Mouse (Mus musculus): Measurements from ENCODE around the gene Kdelr3. TPM values are rescaled to one million over a fixed set of nuclear protein-coding genes. Genes with fewer than 3 reads are reported as not detected.

Kdelr3 gene
- polyA plus RNA-seq, 1 experiment from 2014 or later, result 74.5 TPM

DNA sequence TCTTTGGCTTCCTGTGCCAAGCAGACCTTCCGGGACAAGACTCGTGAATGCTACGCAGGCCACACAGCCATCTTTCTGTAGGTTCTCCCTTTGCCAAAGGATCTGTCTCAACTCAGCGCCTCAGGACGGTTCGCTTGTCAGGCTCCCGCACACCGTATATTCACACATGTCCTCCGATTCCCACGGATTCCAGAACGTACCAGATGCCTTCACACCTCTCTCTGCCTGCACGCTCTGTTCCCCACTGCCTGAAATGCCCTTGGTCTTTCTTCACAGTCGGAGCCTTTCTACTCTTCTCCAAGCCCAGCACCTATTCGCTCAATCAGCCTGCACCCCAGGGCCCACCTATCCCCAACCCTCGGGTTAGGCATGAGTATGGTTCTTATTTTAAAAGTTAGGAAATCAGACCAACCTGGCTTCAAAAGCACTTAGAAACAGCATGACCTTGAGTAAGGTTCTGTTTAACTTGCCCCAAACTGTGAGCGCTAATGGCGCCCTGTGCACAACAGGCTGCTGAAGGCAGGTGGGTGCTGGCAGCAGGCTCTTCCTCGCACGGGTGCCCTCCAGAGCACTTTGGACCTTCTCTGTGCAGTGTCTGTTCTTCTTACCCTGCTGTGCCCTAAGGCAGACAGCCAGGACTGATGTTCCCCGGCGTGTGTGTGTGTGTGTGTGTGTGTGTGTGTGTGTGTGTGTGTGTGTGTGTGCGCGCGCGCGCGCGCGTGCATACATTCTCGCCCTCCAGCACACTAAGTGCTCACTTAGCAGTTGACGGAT is 9.0 kb upstream of the Kdelr3 start:
- Histone ChIP-seq H3K4me1 (ENCODE audit: control insufficient read depth, insufficient read depth, low read length) (peaks cover 18% of the 10 kb centered on the region), H3K9me3 (ENCODE audit: control insufficient read depth, low read length) (no peaks in the 10 kb centered on the region), H3K27ac (ENCODE audit: low read length) (no peak overlapping the region), H3K4me2 (ENCODE audit: low read depth, low read length) (no peak overlapping the region), H3K9ac (ENCODE audit: low read depth, low read length) (no peak overlapping the region), H3K36me3 (ENCODE audit: control insufficient read depth, insufficient read depth, low read length) (no peaks in the 10 kb centered on the region), H3K27me3 (replicated peaks; ENCODE audit: control insufficient read depth, insufficient read depth, low read length) (peaks cover 70% of the 10 kb centered on the region), H3K4me3 (ENCODE audit: low read length) (no peak overlapping the region)
- 41% methylated on average over 31 of the region's 31 CpGs for WGBS
- no peak for ATAC-seq

DNA sequence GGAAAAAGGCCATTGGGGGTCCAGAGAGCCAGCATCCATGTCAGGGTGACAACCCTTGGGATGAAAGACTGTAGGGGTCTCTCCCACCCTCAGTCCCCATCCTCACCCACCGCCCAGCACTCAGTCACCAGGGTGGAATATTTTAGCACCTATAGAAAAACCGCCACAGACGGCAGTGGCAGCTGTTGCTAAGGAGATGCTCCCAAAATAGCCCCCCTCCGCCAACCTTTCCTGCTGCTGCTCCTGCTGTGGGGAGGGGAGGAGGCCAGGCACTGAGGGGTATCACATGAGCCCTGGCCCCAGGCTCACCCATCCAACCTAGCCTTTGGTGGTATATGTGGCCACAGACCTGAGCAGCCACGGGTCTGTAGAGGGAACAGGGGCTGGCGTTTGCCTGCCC is 6.2 kb upstream of the Kdelr3 start:
- Histone ChIP-seq H3K27ac (ENCODE audit: low read length) (no peak overlapping the region), H3K4me2 (ENCODE audit: low read depth, low read length) (no peak overlapping the region), H3K9ac (ENCODE audit: low read depth, low read length) (no peak overlapping the region), H3K36me3 (ENCODE audit: control insufficient read depth, insufficient read depth, low read length) (no peaks in the 10 kb centered on the region), H3K27me3 (replicated peaks; ENCODE audit: control insufficient read depth, insufficient read depth, low read length) (peaks cover 59% of the 10 kb centered on the region), H3K4me3 (ENCODE audit: low read length) (no peak overlapping the region), H3K9me3 (ENCODE audit: control insufficient read depth, low read length) (no peaks in the 10 kb centered on the region), H3K4me1 (ENCODE audit: control insufficient read depth, insufficient read depth, low read length) (peaks cover 17% of the 10 kb centered on the region)
- 33% methylated on average over 6 of the region's 6 CpGs for WGBS
- ATAC-seq, result no peak

DNA sequence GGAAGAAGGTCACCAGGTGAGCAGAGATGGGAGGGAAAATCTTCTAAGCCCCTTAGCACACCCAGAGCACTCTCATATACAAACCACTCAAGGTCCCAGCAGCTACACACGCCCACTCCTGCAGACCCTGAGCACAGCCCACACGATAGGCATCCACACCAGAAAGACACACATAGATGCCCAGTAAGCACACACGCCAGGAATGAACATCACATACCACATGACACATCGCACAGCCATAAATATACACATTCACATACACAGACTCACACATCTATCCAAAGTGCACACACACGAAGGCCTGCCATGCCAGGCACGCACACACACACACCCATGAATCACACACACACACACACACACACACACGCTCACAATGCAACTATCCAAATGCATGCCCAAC is 5.8 kb upstream of the Kdelr3 start:
- no peak overlapping the region for H3K9ac ChIP-seq (ENCODE audit: low read depth, low read length)
- 77% methylated on average over 7 of the region's 7 CpGs for WGBS

DNA sequence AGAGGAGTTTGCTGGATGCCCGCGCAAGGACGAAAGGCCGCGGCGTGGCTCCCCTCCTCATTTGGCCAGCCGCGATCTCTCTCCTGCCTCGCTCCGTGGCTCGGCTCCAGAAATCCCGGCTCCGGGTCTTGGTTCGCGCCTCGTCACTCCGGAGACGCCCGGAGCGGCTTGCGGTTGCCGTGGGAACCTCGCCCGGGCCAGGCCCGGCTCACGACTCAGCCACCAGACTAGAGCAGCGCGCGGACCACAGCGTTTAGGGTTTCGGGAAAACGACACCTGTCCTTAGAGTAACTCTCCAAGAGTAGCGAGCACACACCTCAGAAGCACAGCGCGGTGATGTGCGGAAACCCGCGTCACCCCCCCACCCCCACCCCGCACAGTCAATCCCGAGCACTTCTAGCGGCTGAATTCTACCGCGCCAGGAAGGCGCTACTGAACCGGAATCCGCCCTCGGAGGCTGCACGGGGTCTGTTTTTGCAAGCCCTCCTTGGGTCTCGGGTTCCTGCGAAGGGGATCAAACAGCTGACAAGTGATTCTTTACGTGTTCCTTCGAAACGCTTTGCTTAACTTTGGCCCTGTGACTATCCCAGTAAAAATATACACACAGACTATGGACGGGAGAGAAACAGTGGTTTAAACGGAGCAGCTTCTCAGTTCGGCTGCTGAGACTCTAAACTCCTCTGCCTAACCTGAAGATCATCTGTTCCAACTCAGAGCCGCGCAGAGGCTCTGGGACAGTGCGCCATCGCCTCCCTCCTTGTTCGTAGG is 4.5 kb upstream of the Kdelr3 start:
- H3K27ac ChIP-seq (ENCODE audit: low read length), result no peak overlapping the region
- peaks cover 54% of the 10 kb centered on the region for H3K27me3 ChIP-seq (replicated peaks; ENCODE audit: control insufficient read depth, insufficient read depth, low read length)
- peak overlapping the region; percentile 79 for H3K4me2 ChIP-seq (ENCODE audit: low read depth, low read length)
- peak overlapping the region; percentile 38 for H3K9ac ChIP-seq (ENCODE audit: low read depth, low read length)
- peaks cover 10% of the 10 kb centered on the region for H3K4me1 ChIP-seq (ENCODE audit: control insufficient read depth, insufficient read depth, low read length)
- no peaks in the 10 kb centered on the region for H3K36me3 ChIP-seq (ENCODE audit: control insufficient read depth, insufficient read depth, low read length)
- no peaks in the 10 kb centered on the region for H3K9me3 ChIP-seq (ENCODE audit: control insufficient read depth, low read length)
- H3K4me3 ChIP-seq (ENCODE audit: low read length), result peak overlapping the region; percentile 50
- peak; percentile 66 for ATAC-seq
- 4% methylated on average over 61 of the region's 61 CpGs for WGBS

More for the DNA sequence above, 5.8 kb upstream of the Kdelr3 start:
- Histone ChIP-seq H3K4me1 (ENCODE audit: control insufficient read depth, insufficient read depth, low read length) (peaks cover 12% of the 10 kb centered on the region), H3K9me3 (ENCODE audit: control insufficient read depth, low read length) (no peaks in the 10 kb centered on the region), H3K4me2 (ENCODE audit: low read depth, low read length) (no peak overlapping the region), H3K27ac (ENCODE audit: low read length) (no peak overlapping the region), H3K36me3 (ENCODE audit: control insufficient read depth, insufficient read depth, low read length) (no peaks in the 10 kb centered on the region), H3K4me3 (ENCODE audit: low read length) (no peak overlapping the region), H3K27me3 (replicated peaks; ENCODE audit: control insufficient read depth, insufficient read depth, low read length) (peaks cover 56% of the 10 kb centered on the region)
- no peak for ATAC-seq

DNA sequence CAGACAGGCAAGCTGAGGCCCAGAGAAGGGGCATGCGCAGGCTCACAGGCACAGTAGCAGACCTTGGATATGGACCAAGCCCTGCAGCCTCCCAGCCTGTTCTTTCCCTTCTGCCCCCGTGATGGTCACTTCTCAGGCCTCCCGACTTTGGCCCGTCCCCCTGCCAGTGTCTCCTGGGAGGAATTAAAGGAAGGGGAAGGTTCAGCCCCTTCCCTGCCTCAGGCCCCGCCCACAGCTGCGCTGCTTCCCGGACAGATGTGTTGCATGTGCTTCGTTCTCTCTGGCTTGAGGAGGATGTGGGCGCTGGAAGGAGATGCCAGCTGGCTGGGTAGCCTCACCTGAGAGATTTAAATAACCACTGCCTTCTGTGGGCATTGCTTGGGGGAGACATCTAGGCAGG is 2.3 kb upstream of the Kdelr3 start:
- Histone ChIP-seq H3K9me3 (ENCODE audit: control insufficient read depth, low read length) (no peaks in the 10 kb centered on the region), H3K27me3 (replicated peaks; ENCODE audit: control insufficient read depth, insufficient read depth, low read length) (peaks cover 45% of the 10 kb centered on the region), H3K4me1 (ENCODE audit: control insufficient read depth, insufficient read depth, low read length) (peaks cover 29% of the 10 kb centered on the region), H3K36me3 (ENCODE audit: control insufficient read depth, insufficient read depth, low read length) (no peaks in the 10 kb centered on the region), H3K9ac (ENCODE audit: low read depth, low read length) (no peak overlapping the region), H3K4me2 (ENCODE audit: low read depth, low read length) (no peak overlapping the region), H3K4me3 (ENCODE audit: low read length) (no peak overlapping the region), H3K27ac (ENCODE audit: low read length) (no peak overlapping the region)
- no peak for ATAC-seq
- WGBS, result 11% methylated on average over 9 of the region's 9 CpGs

DNA sequence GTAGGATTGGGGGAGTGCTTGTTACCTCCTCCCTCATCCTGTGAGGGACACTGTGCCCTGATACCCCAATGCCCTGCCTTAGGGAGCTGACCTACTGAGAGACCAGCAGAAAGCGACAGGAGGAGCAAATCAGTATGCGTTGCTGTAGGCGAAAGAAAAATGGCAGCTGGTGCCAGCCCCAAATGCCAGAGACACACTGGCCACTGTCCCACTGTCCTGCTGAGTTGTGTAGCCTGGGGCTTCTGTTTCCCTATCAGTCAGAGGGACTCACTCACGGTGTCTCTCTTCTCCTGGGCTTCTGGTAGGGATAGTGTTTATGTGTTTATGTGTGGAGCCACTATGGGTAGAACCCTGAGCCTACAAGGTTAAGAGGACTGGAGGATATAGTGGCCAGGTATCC is 1.5 kb downstream of the Kdelr3 start:
- peaks cover 25% of the 10 kb centered on the region for H3K27me3 ChIP-seq (replicated peaks; ENCODE audit: control insufficient read depth, insufficient read depth, low read length)
- no peaks in the 10 kb centered on the region for H3K9me3 ChIP-seq (ENCODE audit: control insufficient read depth, low read length)
- H3K4me2 ChIP-seq (ENCODE audit: low read depth, low read length), result peak overlapping the region; percentile 90
- H3K27ac ChIP-seq (ENCODE audit: low read length), result no peak overlapping the region
- H3K36me3 ChIP-seq (ENCODE audit: control insufficient read depth, insufficient read depth, low read length), result no peaks in the 10 kb centered on the region
- peak overlapping the region; percentile 72 for H3K4me3 ChIP-seq (ENCODE audit: low read length)
- 84% methylated on average over 4 of the region's 4 CpGs for WGBS
- H3K9ac ChIP-seq (ENCODE audit: low read depth, low read length), result no peak overlapping the region
- no peak for ATAC-seq
- H3K4me1 ChIP-seq (ENCODE audit: control insufficient read depth, insufficient read depth, low read length), result peaks cover 30% of the 10 kb centered on the region

DNA sequence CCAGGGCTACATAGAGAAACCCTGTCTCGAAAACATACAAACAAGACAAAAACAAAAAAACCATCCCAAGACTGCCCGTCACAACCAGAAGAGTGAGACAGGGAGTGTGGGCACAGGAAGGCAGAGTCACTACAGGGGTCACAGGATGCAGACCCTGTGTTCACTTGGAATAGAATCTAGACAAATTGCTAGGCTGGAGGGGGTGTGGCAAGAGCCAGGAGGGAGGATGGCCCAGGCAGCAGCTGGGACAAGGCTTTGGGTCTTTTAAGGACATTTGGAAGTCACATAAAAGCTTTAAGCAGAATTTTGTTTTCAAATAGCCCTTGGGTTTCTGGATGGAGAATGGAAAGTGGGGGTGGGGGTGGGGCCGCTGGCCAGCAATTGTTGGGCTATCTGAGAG is 2.4 kb downstream of the Kdelr3 start:
- Histone ChIP-seq H3K4me2 (ENCODE audit: low read depth, low read length) (no peak overlapping the region), H3K27ac (ENCODE audit: low read length) (no peak overlapping the region), H3K4me1 (ENCODE audit: control insufficient read depth, insufficient read depth, low read length) (peaks cover 30% of the 10 kb centered on the region), H3K9ac (ENCODE audit: low read depth, low read length) (no peak overlapping the region), H3K9me3 (ENCODE audit: control insufficient read depth, low read length) (no peaks in the 10 kb centered on the region), H3K27me3 (replicated peaks; ENCODE audit: control insufficient read depth, insufficient read depth, low read length) (peaks cover 23% of the 10 kb centered on the region), H3K36me3 (ENCODE audit: control insufficient read depth, insufficient read depth, low read length) (no peaks in the 10 kb centered on the region), H3K4me3 (ENCODE audit: low read length) (no peak overlapping the region)
- 77% methylated on average over 3 of the region's 3 CpGs for WGBS
- no peak for ATAC-seq

DNA sequence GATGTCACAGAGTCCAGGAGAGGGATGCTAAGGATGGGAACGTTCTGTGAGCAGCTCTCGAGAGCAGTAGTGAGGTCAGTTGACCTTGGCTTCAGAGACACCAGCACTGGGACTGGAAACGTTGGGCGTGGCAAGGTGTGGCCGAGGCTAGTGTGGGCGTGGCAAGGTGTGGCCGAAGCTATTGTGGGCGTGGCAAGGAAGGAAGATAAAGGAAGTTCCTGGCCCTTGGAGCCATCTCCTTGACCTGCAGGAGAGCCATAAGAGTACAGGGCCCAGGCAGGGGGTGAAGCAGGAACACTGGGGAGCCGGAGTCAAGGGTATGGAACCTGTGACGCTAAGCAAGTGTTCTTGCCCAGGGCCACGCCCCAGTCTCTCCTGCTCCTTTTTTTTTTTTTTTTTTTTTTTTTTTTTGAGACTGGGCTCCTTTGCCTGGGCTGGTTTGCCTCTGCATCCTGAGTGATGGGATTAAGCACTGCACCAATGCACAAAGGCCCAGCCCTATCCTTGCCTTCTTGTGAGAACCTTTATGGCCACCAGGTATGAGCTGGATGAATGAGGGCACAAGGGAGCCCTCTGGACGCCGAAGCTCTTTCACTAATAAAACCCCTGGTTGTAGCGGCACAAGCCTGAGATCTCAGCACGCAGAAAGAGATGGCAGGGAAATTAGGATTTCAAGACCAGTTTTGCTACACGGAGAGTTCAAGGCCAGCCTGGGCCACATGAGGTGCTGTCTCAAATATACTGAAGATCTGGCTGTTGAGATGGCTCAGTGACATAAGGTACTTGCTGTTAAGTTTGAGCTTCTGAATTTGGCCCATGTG is 3.4 kb downstream of the Kdelr3 start:
- H3K4me2 ChIP-seq (ENCODE audit: low read depth, low read length), result no peak overlapping the region
- no peaks in the 10 kb centered on the region for H3K36me3 ChIP-seq (ENCODE audit: control insufficient read depth, insufficient read depth, low read length)
- peaks cover 16% of the 10 kb centered on the region for H3K27me3 ChIP-seq (replicated peaks; ENCODE audit: control insufficient read depth, insufficient read depth, low read length)
- H3K9ac ChIP-seq (ENCODE audit: low read depth, low read length), result no peak overlapping the region
- H3K27ac ChIP-seq (ENCODE audit: low read length), result no peak overlapping the region
- H3K4me3 ChIP-seq (ENCODE audit: low read length), result no peak overlapping the region
- 48% methylated on average over 16 of the region's 16 CpGs for WGBS
- no peaks in the 10 kb centered on the region for H3K9me3 ChIP-seq (ENCODE audit: control insufficient read depth, low read length)
- no peak for ATAC-seq
- peaks cover 27% of the 10 kb centered on the region for H3K4me1 ChIP-seq (ENCODE audit: control insufficient read depth, insufficient read depth, low read length)

DNA sequence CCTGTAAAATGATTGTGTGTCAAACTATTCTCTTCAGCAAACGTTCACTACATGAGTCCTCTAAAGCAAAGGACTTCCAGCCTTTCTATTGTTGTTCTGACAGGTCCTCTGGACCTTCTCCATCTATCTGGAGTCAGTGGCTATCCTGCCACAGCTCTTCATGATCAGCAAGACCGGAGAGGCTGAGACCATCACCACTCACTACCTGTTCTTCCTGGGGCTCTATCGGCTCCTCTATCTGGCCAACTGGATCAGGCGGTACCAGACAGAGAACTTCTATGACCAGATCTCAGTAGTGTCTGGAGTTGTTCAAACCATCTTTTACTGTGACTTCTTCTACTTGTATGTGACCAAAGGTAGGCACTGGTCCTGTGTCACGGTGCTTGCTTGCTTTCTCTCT is 9.4 kb downstream of the Kdelr3 start:
- no peaks in the 10 kb centered on the region for H3K4me1 ChIP-seq (ENCODE audit: control insufficient read depth, insufficient read depth, low read length)
- H3K4me2 ChIP-seq (ENCODE audit: low read depth, low read length), result no peak overlapping the region
- H3K9me3 ChIP-seq (ENCODE audit: control insufficient read depth, low read length), result no peaks in the 10 kb centered on the region
- no peak for ATAC-seq
- H3K27ac ChIP-seq (ENCODE audit: low read length), result no peak overlapping the region
- WGBS, result 83% methylated on average over 5 of the region's 5 CpGs
- no peak overlapping the region for H3K9ac ChIP-seq (ENCODE audit: low read depth, low read length)
- H3K27me3 ChIP-seq (replicated peaks; ENCODE audit: control insufficient read depth, insufficient read depth, low read length), result no peaks in the 10 kb centered on the region
- H3K4me3 ChIP-seq (ENCODE audit: low read length), result no peak overlapping the region
- peaks cover 20% of the 10 kb centered on the region for H3K36me3 ChIP-seq (ENCODE audit: control insufficient read depth, insufficient read depth, low read length)

All from intestine, embryonic 16.5 days (tissue).